Mouse (Mus musculus) central nervous system, embryonic 11.5 days (tissue): ENCODE results near the gene Dazap1. TPM values are rescaled to one million over a fixed set of nuclear protein-coding genes. Genes with fewer than 3 reads are reported as not detected.

ENCODE experiments used
- polyA plus RNA-seq: library from polyadenylated mRNA; depleted of rRNA; stranded (reverse); fragments of >200 nt; gene quantifications from 2 replicates; pipeline ENCODE4 v1.2.3, GENCODE M21; 2012; rRNA removed

The Dazap1 gene
- 156 and 213 TPM in 2 replicates for polyA plus RNA-seq

DNA sequence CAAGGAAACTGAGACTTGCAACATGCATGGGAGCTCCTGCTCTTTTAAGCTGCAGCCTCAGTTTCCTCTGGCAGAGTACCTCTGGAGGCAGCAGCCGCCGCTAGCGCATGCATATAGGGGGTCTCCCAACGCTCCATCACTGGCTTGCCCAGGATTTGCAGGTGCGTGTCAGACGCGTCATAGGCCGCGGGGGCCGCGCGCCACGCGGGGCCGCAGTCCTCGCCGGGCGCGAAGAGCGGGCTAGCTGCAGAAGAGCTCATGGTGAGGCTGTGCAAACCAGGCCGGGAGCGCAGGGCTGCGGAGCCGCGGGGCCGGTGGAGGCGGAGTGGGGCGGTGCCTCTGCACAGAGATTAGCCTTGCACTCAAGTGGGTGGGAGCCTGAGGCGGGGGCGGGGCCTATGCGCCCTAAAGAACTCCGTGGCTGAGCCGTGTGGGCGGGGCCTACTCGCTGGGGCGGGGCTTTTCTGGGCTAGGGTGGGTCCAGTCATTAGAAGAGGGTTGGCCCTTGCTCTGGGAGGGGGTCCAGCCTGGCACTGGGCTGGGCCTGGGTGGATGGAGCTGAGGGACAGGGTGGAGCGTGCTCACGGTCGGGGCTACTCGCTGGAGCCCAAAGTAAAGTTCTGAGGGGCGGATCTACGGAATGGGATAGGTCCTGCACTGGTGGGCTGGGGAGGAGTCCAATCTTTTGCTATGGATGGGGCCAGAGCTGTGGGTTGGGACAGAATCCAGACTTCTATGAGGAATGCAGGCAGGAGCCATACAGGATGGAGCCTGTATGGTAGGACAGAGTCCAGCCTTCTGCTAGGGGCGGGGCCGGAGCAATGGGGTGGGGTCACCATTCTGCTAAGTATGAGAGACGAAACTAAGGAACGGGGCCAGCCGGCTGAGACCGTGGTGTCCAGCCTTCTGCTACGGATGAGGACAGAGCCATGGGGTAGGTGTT, at the start of gene Dazap1, which contains the start of gene Gamt:
Dazap1 (plus strand) TSS at position 845 of the 943 bp plus-strand sequence.
Gamt (minus strand) TSS at position 371 of the 943 bp plus-strand sequence.

DNA sequence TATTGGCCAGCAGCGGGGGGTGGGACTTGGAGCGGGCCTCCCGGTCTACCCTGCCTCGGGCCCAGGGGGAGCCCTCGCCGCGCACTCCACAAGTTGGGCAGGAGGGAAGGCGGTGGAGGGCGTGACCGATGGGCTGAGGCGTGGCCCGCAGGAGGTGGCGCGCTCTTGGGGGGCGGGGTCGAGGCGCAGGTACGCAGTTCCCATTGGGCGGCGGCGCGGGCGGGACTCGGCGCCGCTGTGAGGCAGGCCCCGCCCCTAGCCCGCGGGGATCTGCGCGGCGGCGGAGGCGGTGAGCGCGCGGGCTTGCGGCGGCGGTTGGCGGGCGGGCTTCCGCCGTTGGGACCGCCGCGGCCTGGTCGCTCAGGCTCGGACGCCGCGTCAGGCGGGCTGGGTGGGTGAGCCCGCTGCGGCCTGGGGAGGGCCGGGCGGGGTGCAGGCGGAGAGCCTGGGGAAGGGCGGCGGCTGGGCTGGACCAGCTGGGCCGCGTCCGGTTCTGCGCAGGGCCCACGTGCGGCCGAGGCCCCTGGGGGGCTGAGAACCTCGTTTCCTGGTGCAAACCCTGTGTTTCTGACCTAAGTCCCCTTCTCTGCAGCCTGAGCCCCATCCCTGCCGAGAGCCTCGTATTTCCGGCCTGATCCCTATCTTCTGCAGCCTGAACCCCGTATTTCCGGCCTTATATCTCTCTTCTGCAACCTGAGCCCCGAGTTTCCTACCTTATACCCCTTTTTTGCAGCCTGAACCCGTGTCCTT, 34.7 kb upstream of the Dazap1 start, which contains the start of gene Mum1:
Mum1 (plus strand) TSS at position 19 of the 750 bp plus-strand sequence.

DNA sequence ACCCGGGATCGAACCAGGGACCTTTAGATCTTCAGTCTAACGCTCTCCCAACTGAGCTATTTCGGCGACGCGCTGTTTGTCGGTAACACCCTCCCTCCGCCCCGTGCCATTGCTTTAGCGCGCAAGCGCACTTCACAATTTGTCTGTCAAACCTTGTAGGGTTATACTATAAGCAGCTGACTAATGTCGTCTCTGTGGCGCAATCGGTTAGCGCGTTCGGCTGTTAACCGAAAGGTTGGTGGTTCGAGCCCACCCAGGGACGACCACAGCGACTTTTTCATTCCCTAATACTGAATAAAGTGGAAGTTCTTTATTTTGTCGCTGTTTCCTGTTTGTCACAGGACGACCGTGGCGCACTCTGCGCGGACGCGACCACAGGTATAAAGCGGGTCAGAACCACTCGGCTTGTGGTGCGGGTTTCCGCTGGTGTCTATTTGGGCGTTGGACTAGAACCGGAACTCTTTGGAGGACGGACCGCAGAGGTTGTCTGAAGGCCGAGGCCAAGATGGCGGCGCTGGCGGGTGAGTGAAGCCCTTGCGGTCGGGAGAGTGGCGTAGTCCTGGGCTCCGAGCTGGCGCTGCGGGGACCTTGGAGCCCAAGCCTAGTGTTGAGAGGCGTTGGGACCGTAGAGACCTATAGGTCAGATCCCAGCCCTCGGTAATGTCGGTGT, 12.2 kb upstream of the Dazap1 start, which contains the start of gene Ndufs7:
Ndufs7 (plus strand) TSS at position 151 of the 670 bp plus-strand sequence.

DNA sequence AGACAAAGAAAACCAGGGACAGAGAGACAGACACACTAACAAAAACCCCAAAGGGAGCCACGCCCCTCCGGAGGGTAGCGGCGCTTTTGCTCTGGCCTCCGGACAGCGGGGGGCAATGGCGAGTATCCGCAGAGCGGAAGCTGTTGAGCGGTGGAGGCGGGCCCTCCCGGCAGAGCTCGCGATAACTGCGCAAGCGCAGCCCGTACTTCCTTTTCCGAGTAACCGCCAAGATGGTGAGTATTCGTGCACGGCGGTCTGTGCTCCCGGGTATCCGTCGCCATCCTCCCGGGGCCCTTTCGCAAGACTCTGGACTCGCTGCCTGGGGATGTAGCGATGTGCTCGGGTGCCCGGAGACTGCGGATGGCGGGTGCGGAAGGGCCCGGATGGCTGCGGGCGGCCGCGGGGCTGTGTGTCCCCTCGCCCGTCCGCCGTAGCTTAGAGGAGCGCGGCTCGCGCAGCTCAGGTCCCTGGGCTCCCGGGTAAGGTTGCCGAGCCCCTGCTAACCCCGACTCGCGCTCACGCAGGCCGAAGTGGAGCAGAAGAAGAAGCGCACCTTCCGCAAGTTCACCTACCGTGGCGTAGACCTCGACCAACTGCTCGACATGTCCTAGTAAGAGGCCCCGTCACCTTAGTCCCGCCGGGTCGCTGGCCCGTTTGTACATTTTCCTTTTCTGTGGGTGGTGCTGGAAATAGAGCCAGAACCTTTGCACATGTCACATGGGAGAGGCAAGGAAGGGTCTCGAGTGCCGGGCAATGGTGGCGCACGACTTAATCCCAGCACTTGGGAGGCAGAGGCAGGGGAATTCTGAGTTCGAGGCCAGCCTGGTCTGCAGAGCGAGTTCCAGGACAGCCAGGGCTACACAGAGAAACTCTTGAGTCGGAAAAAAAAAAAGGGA, 31.2 kb downstream of the Dazap1 start, which contains the start of gene Rps15:
Rps15 (plus strand) TSS at position 203 of the 896 bp plus-strand sequence.

DNA sequence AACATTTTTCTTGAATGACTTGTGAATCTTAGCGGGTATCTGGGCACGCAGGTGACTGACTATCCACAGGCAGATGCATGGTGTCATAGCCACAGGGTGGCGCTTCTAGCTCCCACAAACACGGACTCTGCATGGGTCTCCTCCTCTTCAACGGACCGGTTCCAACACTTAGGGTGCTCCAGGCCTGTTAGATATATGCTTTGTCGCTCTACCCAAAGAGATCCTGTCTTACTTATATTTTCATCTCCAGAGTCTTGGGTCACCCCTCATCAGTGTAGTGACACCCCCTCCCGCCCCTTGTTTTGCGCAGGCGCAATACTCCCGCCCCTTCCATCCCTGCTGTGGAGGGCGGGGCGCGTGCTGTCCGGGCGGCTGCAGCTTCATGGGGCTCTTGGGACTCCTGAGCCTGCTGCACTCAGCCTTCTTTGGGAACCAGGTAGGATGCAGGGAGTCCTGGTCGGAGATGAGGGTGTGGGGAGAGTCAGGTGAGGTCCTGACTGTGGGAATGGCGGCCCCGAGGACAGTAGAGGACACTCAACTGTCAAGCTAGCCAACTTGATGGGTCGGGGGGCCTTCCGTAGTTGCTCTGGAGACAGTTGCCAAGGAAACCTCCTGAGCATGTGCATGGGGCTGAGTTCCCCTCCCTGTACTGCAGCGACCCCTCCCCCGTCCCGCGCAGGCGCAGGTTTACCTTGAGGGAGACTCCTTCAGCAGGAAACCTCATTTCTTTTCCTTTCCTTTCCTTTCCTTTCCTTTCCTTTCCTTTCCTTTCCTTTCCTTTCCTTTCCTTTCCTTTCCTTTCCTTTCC, 34.5 kb downstream of the Dazap1 start, which contains the start of gene Apc2:
Apc2 (plus strand) TSS at position 360 of the 808 bp plus-strand sequence.

DNA sequence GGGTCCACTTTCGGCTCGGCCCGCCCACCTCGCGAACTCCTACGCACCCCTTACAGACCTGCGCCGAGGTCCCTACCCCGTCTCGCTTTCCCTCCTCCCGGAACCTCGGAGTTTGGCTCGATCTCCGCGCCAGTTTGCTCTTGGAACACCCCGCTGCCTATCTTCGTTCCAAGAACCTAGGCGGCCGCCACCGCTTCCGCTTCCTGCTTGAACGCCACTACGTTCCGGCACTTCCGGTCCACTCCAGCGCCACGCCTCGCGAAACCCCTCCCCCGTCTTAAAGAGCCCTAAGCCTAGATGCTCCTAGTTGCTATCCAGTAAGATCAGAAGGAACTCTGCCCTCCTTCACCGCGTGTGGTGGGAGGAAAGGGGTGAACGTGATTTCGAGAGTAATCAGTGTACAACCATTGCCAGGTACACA, 59.1 kb downstream of the Dazap1 start, which contains the start of gene 2310011J03Rik:
2310011J03Rik (minus strand) TSS at position 198 of the 421 bp plus-strand sequence.

DNA sequence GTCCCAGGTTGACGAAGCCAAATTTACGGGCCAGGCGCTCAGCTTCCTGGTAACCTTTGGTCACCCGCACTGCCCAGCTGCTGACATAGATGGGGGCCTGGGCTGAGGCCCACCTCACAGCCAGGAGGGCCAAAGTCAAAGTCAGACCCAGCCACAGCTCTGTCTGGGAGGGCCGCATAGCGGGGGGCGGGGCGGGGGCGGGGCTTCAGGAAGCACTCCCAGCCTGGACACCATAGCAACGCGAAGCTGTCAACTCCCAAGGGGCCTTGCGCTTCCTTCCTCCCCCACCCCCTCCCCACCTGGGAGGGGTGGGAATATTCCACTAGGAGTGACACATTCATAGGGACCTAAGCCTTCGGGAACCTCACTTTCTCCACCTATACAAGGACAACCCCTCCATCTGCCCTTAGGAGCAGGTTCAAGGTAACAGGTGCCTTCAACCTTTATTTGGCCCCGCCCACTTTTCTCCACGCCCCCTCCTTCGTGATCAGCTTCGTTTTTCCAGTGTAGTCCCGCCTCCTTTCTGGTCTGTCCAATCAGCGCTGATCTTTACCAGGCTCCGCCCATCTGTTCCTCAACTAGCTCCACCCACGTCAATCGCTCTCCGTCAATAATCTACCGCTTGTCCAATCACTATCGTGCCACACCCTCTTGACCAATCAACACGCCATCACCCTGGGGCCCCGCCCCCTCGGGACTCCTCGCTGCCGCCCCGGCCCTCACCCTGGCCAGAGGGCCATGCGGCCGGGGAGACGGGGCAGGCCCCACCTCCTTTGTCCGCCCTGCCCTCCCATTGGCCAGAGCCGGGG, 68.2 kb downstream of the Dazap1 start, which contains the start of the genes Pcsk4 and Reep6:
Pcsk4 (minus strand) TSS at position 226 of the 809 bp plus-strand sequence.
Reep6 (plus strand) TSS at position 681 of the 809 bp plus-strand sequence.

Other genes starting within 250 kb of the Dazap1 start
- gene Arhgap45, start 244.8 kb upstream of the Dazap1 start, polyA plus RNA-seq: 12.5 and 14.7 TPM in 2 replicates
- gene Polr2e, start 221.7 kb upstream of the Dazap1 start, polyA plus RNA-seq: 194 and 280 TPM in 2 replicates
- 416 and 440 TPM in 2 replicates for gene Gpx4, start 214.3 kb upstream of the Dazap1 start, polyA plus RNA-seq
- 16.6 and 19.3 TPM in 2 replicates for gene Sbno2, start 155.9 kb upstream of the Dazap1 start, polyA plus RNA-seq
- 119 and 142 TPM in 2 replicates for gene Stk11, start 145.7 kb upstream of the Dazap1 start, polyA plus RNA-seq
- gene Atp5d, start 122.9 kb upstream of the Dazap1 start, polyA plus RNA-seq: 329 and 334 TPM in 2 replicates
- gene Cbarp, start 120.7 kb upstream of the Dazap1 start, polyA plus RNA-seq: 33.8 and 39.4 TPM in 2 replicates
- gene Midn, start 113.2 kb upstream of the Dazap1 start, polyA plus RNA-seq: 171 and 228 TPM in 2 replicates
- 260 and 305 TPM in 2 replicates for gene Cirbp, start 95.5 kb upstream of the Dazap1 start, polyA plus RNA-seq
- 15.7 and 18.1 TPM in 2 replicates for gene 1600002K03Rik, start 88.5 kb upstream of the Dazap1 start, polyA plus RNA-seq
- 47.6 and 65.6 TPM in 2 replicates for gene Efna2, start 82.0 kb upstream of the Dazap1 start, polyA plus RNA-seq
- 115 and 164 TPM in 2 replicates for gene Mum1, start 35.1 kb upstream of the Dazap1 start, polyA plus RNA-seq
- 188 and 220 TPM in 2 replicates for gene Ndufs7, start 12.4 kb upstream of the Dazap1 start, polyA plus RNA-seq
- gene Gamt, start 474 bp upstream of the Dazap1 start, polyA plus RNA-seq: 11.8 and 25.1 TPM in 2 replicates
- gene Rps15, start 31.0 kb downstream of the Dazap1 start, polyA plus RNA-seq: 3,440 and 4,629 TPM in 2 replicates
- 48.8 and 63.3 TPM in 2 replicates for gene Apc2, start 34.5 kb downstream of the Dazap1 start, polyA plus RNA-seq
- gene 2310011J03Rik, start 59.1 kb downstream of the Dazap1 start, polyA plus RNA-seq: 30.4 and 34.3 TPM in 2 replicates
- 3.1 and 4.9 TPM in 2 replicates for gene Pcsk4, start 68.0 kb downstream of the Dazap1 start, polyA plus RNA-seq
- gene Reep6, start 68.5 kb downstream of the Dazap1 start, polyA plus RNA-seq: 2.0 and 3.5 TPM in 2 replicates
- 0.52 and 0.75 TPM in 2 replicates for gene Adamtsl5, start 86.9 kb downstream of the Dazap1 start, polyA plus RNA-seq
- gene Plk5, start 95.0 kb downstream of the Dazap1 start, polyA plus RNA-seq: 0.26 and 0.29 TPM in 2 replicates
- 57.7 and 74.4 TPM in 2 replicates for gene Mex3d, start 126.2 kb downstream of the Dazap1 start, polyA plus RNA-seq
- 289 and 353 TPM in 2 replicates for gene Mbd3, start 138.1 kb downstream of the Dazap1 start, polyA plus RNA-seq
- 428 and 554 TPM in 2 replicates for gene Uqcr11, start 145.3 kb downstream of the Dazap1 start, polyA plus RNA-seq
- 222 and 230 TPM in 2 replicates for gene Tcf3, start 172.2 kb downstream of the Dazap1 start, polyA plus RNA-seq
- 5.6 and 6.1 TPM in 2 replicates for gene Onecut3, start 233.3 kb downstream of the Dazap1 start, polyA plus RNA-seq